Mouse (Mus musculus): ENCODE measurements around the gene Nrm.

The Nrm gene

DNA sequence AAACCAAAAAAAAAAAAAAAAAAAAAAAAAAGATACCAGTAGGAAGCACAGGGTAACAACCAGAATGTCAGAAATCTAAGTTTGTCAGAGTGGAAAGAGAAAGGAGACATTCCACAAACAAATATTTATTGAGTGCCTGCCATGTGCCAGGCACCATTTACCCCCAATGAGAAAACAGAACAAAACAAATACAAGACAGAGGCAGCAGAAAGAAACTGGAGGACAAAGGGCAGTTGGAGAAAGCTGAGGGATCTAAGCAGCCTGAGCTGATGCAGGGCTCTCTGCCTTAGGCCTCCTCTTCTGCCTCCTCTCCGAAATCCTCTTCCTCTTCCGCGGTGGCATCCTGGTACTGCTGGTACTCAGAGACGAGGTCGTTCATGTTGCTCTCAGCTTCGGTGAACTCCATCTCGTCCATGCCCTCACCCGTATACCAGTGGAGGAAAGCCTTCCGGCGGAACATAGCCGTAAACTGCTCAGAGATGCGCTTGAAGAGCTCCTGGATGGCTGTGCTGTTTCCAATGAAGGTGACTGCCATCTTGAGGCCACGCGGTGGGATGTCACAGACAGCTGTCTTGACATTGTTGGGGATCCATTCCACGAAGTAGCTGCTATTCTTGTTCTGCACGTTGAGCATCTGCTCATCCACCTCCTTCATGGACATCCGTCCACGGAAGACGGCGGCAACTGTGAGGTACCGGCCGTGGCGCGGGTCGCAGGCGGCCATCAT is 26.3 kb upstream of the Nrm start:
- in situ Hi-C loops (cut with MboI, MseI) = loop anchor here (5.0 to 10.0 kb wide), 2 partner anchors 37 to 280 kb away; no protein-coding TSS in a partner anchor

DNA sequence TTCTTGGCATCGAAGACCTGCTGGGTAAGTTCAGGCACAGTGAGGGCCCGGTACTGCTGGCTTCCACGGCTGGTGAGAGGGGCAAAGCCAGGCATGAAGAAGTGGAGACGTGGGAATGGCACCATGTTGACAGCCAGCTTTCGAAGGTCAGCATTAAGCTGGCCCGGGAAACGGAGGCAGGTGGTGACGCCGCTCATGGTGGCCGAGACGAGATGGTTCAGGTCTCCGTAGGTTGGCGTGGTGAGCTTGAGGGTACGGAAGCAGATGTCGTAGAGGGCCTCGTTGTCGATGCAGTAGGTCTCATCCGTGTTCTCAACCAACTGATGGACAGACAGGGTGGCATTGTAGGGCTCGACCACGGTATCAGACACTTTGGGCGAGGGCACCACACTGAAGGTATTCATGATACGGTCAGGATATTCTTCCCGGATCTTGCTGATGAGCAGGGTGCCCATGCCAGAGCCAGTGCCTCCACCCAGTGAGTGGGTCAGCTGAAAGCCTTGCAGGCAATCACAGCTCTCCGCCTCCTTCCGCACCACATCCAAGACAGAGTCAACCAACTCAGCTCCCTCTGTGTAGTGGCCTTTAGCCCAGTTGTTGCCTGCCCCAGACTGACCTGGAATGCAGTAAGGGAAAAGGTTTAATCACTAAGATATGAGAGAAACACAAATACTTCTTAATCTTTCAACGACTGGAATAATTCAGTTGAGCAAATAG is 25.5 kb upstream of the Nrm start:
- in situ Hi-C loops (cut with MboI, MseI) = loop anchor here (5.0 to 10.0 kb wide), 2 partner anchors 37 to 279 kb away; no protein-coding TSS in a partner anchor

DNA sequence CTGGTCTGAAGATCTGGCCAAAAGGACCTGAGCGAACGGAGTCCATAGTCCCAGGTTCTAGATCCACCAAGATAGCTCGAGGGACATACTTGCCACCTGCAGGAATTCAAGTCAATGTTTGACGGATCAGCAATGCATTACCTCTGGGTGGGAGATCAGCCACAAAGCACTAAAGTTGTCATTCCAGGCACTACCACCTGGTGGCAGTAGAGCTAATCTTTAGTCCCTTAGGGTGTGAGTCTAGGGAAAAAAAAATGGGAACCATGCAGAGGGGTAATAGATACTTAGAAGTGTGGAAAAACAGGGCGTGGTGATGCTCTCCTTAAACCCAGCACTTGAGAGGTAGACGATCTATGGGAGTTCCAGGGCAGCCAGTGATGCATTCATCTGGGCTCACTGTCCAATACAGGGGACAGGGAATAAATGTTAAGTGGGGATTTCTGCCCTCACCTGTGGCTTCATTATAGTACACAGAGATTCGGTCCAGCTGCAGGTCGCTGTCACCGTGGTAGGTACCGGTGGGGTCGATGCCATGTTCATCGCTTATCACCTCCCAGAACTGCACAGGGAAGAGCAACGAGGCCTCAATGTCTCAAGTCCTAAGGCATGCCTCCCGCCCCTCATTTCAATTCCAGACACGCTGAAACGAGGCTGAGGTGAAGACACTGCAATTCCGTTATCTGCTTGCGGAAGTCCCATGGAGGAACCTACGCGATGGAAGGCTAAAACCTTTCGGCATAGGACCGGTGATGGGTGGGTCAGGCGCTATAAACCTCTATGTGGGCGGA is 24.7 kb upstream of the Nrm start:
- in situ Hi-C loops (cut with MboI, MseI) = loop anchor here (5.0 to 10.0 kb wide), 2 partner anchors 36 to 278 kb away; no protein-coding TSS in a partner anchor

DNA sequence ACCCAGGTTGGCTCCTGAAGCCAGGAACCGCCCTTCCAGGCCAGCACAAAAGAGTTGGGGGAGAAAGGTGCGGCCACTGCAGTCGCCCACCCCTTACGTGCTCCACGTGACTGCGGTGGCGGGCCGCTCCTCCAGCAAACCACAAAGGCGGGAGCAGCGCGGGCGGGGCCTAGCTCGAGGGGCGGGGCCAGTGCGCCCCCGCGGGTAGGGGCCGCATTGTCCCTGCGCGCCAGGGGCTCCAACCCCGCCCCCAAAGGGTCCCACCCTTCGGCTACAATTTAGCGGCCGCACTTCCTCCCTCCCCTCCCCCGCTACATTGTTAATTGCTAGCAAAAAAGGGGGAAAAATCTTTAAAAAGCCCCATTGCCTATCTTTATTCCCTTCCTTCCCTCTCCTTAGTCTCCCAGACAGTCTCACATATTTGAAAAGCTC is 24.1 kb upstream of the Nrm start:
- in situ Hi-C loops (cut with MboI, MseI) = loop anchor here (5.0 to 10.0 kb wide), 2 partner anchors 35 to 278 kb away; no protein-coding TSS in a partner anchor

DNA sequence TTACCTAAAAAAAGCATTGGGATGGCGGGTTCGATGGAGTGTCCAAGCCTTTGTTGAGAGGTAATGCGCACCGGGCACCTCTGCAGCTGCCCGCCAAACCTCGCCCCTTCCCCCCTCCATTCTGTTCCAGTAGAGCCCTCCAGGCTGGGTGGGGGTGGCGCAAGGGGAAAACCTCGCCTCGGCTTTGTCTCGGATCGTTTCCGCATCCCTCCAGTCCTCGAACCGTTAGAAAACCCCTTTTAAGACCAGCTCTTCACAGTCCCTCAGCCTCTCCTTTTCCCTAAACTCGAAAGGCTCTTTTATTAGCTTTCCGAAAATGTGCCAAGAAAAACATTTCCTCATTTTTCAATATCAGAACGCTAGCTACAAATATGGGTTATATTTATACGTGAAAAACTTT is 23.6 kb upstream of the Nrm start:
- in situ Hi-C loops (cut with MboI, MseI) = loop anchor here (5.0 to 10.0 kb wide), 2 partner anchors 35 to 277 kb away; no protein-coding TSS in a partner anchor

DNA sequence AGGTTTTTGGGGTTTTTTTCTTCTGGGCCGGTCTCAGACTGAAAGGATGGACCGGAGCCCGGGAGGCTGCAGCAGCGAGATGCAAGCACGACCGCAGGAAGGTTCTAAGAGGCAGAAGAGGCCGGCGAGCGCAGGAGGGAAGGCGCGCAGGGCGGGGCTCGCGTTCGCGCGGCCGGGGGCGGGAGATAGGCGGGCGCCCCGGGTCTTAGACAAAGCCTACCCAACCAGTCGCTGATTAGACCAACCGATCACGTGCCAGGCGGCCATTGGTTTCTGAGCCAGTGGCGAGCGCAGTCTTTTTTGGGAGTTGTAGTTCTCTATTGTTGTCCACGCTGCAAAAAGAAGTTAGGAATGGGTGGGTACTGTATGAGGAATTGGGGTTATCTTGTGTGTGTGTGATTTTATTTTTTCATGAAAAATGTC is 23.0 kb upstream of the Nrm start, which contains the start of gene Tubb5:
Gene Tubb5 (minus strand): TSS at position 185 of the 423 bp plus-strand sequence.
- in situ Hi-C loops (cut with MboI, MseI) = loop anchor here (5.0 to 10.0 kb wide), 2 partner anchors 34 to 277 kb away; no protein-coding TSS in a partner anchor

DNA sequence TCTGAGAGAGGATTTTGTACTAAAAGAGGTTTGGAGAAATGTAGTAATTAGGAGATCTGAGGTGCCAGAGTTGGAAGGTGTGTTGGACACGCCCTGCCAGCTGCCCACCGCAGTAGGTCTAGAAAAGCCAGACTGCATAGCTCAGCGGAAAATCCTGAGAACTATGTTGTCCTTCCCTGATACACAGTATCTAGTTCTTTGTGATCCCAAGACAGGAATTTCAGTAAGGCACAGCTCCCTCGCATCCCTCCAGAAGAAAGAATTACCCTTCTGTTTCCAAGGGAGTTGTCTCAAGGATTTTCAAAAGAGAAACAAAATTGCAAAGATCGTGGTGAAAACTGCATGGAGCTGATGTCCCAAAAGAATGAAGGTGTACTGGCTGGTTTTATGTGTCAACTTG is 22.5 kb upstream of the Nrm start:
- in situ Hi-C loops (cut with MboI, MseI) = loop anchor here (5.0 to 10.0 kb wide), 2 partner anchors 34 to 276 kb away; no protein-coding TSS in a partner anchor

DNA sequence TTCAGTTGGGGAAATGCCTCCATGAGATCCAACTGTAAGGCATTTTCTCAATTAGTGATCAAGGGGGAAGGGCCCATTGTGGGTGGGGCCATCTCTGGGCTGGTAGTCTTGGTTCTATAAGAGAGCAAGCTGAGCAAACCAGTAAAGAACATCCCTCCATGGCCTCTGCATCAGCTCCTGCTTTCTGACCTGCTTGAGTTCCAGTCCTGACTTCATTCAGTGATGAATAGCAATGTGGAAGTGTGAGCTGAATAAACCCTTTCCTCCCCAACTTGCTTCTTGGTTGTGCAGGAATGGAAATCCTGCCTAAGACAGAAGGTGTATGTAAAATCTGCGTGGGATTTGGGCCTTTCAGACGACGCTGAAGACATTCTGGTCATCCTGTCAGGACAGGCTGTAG is 22.1 kb upstream of the Nrm start:
- in situ Hi-C loops (cut with MboI, MseI) = loop anchor here (5.0 to 10.0 kb wide), 2 partner anchors 33 to 276 kb away; no protein-coding TSS in a partner anchor

DNA sequence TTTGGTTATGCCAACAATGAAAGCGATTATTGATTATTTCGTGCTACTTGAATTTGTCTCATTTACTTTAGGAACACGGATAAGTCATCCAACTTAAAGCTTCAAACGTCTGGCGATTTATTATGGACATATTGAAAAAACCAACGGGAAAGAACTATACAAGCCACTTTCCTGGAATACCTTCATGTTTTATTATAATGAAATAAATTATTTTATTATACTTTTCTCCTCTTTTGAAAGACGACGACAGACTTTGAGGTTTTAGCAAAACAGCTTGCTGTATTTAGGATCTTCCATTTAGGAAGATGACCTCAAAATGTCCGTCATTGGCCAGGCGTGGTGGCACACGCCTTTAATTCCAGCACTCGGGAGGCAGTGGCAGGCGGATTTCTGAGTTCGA is 20.6 kb upstream of the Nrm start:
- in situ Hi-C loops (cut with MboI, MseI) = loop anchor here (10.0 kb wide), 1 partner anchor 54 kb away; the partner anchor contains the start of gene 2310061I04Rik

DNA sequence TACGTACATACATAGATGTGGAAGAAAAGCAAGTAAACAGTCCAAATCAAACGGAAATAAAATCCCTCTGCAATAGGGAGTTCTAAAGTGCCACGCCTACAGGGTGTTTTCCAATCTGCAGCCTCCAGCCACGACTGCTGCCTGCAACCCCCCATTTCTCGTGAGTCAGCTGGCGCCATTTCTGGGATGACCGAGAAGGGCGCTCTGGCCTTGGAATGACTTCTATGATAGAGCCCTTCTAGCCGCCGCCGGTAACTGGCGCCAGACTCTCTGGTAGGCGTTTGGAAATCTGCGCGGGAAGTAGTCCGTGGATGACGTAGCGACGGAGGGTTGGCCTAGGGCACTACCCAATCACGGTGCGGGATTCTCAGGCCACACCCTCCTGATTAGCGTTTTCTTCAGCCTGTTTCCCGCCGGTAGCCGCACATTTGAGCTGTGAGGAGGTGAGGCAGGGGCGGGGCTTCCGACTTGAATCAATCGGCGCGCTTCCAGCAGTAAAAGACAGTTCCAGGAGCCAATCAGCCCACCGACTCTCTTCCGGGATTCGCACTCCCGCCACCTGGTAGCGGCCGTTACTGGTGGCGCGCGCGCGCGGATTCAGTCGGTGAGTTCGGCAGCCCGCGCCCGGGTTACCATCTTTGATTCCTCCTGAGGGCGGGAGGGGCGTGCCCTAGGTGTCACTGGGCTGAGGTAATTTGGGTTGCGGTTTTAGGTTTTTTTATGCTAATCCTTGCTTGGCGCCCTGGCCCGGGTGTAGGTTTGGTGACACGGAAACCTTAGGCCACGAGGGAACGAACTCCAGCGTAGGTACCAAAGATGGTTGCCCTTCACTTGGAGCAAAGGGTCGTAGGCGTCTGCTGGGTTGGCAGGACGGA is 19.8 kb upstream of the Nrm start, which contains the start of gene Mdc1:
Gene Mdc1 (plus strand): TSS at position 440 of the 875 bp plus-strand sequence.
- in situ Hi-C loops (cut with MboI, MseI) = loop anchor here (10.0 kb wide), 1 partner anchor 53 kb away; the partner anchor contains the start of gene 2310061I04Rik

DNA sequence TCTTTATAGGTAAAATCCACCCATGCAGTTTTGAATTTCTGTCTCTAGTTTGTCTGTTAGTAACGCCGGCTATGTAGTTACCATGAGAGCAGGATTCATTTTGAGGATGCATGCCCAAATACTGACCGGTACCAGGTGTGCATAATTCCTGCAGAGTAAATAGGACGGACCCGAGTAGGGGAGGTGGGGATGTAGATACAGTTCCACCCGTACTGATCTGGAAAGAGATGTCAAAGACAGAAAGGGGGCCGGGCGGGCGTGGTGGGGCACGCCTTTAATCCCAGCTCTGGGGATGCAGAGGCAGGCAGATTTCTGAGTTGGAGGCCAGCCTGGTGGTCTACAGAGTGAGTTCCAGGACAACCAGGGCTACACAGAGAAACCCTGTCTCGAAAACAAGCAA is 19.1 kb upstream of the Nrm start:
- in situ Hi-C loops (cut with MboI, MseI) = loop anchor here (10.0 kb wide), 1 partner anchor 53 kb away; the partner anchor contains the start of gene 2310061I04Rik

DNA sequence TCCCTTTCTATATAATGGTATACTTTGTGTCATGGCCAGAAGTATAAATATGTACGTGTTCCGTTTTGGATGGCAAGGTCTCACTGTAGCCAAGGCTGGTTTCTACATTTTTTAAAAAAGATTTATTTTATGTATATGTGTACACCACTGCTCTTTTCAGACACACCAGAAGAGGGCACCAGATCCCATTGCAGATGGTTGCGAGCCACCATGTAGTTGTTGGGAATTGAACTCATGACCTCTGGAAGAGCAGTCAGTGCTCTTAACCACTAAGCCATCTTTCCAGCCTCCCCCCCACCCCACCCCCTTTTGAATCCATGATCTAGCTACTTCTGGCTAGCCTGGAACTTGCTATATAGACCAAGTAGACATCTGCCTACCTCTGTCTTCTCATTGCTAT is 17.6 kb upstream of the Nrm start:
- in situ Hi-C loops (cut with MboI, MseI) = loop anchor here (10.0 kb wide), 1 partner anchor 51 kb away; the partner anchor contains the start of gene 2310061I04Rik

DNA sequence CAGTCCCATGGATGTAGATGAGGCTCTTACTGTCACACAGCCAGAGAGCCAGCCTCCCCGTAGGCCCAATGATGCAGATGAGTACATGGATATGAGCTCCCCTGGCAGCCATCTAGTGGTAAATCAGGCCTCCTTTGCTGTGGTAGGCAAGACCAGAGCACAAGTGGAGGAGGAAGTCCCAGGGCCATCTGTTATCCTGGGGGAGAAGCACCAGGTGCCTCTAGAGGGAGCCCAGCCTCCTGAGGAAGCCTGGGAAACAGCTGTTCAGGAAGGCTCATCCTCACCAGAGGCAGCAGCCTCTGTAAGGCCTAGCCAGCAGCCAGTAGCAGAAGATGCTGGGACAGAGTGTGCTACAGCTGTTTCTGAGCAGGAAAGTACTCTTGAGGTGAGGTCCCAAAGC is 13.0 kb upstream of the Nrm start:
- in situ Hi-C loops (cut with MboI, MseI) = loop anchor here (10.0 kb wide), 1 partner anchor 47 kb away; the partner anchor contains the start of gene 2310061I04Rik

DNA sequence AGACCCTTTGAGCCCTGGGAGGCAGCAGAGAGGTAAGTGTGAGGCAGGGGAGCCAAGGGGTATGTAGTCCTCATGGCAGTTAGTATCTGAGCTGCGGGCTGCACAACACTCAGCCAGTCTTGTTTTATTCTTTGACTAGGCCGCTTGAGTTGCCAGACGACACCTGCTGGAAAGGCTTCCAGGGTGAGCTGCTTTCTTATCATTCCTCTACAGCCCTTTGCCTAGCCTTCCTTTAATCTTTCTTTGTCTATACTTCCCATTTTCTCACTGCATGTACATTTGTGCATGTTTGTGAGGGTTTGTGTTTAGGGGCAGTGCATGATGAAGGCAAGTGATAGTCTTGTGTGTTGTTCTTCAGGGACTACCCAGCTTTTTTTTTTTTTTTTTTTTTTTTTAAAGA is 10.1 kb upstream of the Nrm start:
- in situ Hi-C loops (cut with MboI, MseI) = no loop called here

DNA sequence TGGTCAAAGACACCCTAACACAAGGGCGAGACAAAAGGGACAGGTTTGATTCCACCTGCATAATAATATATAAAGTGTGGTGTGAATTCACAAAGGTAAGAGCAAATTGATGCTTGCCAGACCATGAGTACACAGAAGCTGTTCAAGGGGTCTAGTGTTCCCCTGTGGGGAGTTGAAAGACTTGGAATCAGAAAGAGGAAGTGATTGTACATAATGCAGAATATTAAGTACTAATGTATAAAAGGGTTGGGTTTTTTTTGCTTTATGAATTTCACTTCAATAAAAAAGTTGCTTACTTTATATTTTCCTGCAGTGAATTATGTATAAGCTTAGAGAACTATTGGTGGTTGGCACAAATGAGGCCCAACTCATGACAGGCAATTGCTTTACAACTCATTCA is 1.7 kb upstream of the Nrm start:
- in situ Hi-C loops (cut with MboI, MseI) = no loop called here

DNA sequence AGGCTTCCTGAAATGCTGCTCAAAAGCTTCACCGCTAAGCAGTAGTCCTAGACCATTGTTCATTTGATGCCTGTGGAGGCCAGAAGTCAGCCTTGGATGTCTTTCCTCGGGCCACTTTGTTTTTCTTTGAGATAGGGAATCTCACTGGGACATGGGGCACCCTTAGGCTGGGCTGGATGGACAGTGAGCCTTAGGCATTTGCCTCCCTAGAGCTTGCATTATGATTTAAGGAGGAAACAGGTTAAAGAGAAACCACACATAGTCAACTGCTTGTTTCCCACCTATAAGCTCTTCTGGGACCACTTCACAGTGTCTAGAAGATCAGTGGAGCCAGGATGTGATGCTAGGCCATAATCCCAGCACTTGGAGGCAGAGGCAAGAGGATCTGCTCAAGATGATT is 1.3 kb upstream of the Nrm start:
- in situ Hi-C loops (cut with MboI, MseI) = no loop called here

DNA sequence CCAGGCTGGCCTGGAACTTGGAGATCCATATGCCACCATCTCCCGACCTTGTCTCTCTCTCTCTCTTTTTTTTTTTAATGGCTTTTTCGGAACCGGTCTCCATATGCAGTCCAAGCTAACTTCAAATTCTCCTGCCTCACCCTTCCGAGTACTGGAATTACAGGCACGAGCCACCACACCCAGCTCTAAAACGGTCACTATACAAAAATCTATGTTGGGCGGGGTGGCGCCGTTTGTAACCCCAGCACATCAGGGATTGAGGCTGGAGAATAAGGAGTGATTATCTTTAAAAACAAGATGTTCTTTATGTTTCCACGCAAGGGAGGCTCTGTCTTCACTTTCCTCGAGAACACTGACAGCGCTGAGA is 304 bp upstream of the Nrm start:
- in situ Hi-C loops (cut with MboI, MseI) = no loop called here

DNA sequence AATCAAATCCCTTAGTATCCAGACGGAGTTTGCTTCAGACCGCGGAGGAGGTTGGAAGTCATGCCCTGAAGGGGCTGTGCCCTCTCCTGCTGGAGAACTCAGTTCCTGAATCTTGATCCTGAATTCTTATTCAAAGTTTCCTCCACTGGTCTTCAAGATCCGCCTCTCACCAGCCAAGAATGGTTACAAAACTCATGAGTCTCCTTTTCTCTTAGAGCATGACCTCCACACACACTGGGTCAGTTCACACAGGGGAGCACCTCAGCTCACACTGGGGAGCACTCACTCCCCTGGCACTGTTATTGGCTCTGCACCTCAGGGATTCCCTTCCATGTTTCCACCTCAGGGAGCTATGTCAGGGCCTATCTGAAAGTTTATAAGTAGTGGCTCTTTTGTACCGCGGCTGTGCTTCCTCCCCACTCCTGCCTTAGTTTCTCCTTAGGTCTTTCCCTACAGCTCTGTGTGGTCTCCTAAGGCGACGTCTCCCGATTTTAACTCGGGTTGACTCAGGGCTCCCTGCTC is 3.8 kb downstream of the Nrm start:
- in situ Hi-C loops (cut with MboI, MseI) = no loop called here

DNA sequence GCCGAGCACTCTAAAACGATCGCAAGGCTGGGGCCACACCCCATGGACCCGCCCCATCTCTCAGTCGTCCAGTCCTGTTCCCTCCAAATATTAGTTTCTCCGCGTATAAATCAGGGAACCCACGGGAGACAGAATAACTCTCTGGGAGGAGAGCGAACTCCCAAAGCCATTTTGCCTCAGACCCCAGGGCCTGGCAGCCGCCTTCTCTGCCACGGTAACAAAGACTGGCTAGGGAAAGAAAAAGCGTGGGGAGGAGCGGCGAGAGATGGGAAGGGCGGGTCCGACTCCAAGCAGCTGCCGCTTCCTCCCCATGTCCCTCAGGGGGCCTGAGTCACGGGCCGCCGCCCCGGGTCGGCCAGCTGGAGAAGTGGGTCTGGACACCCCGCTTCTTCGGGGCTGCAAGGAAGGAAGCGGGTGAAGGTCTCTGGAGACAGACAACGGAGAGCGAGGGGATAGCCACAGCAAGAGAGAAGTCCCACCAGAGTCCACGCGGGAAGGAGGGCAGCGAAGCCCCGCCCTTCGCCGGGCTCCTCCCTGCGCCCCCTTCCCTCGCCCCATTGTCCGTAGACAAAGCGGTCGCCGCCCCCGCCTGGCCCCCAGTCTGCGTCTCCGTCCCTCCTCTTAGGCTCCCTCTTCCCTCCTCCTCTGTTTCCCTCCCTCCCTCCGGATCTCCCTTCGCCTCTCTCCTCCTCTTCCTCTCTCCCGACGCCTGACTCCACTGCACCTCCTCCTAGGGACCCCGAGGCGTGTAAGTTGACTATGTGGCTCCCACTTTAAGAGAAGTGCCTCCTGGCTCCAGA is 4.6 kb downstream of the Nrm start, which contains the start of gene Ppp1r18:
Gene Ppp1r18 (plus strand): TSS at position 113 of the 800 bp plus-strand sequence.
- in situ Hi-C loops (cut with MboI, MseI) = no loop called here
